Mouse (Mus musculus): ENCODE results near the gene Bfar. TPM values are rescaled to one million over a fixed set of nuclear protein-coding genes. Genes with fewer than 3 reads are reported as not detected.

Bfar gene
- polyA plus RNA-seq, 1 experiment from 2014 or later: 52.2 TPM

DNA sequence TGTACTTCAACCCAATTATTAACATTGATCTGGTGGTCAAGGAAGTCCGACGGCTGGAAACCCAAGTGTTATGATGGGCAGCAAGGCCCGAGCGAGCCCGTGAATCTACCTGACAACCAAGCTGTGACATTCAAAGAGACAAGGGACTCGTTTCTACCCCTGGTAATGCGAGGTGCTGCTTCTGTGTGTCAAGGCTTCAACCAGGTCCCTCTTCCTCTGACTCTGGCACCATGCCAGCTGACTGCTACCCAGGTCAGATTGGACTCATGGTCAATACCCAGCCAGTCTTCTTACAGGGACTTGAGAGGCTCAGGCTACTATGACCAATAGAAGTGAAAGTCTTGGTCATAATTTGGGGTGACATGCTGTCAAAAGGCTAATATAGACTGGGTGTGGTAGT is 30.5 kb downstream of the Bfar start:
- no peaks in the 10 kb centered on the region for H3K9me3 ChIP-seq (ENCODE audit: control insufficient read depth, low read length)
- no peak overlapping the region for H3K27ac ChIP-seq (ENCODE audit: low read depth, low read length)
- 99% methylated on average over 7 of the region's 7 CpGs for WGBS
- no peak overlapping the region for H3K4me3 ChIP-seq (ENCODE audit: low read length)
- H3K4me1 ChIP-seq (ENCODE audit: control insufficient read depth, insufficient read depth, low read depth, low read length): no peaks in the 10 kb centered on the region
- H3K27me3 ChIP-seq (replicated peaks; ENCODE audit: control insufficient read depth, insufficient read depth, low read length): no peaks in the 10 kb centered on the region
- peaks cover 20% of the 10 kb centered on the region for H3K36me3 ChIP-seq (ENCODE audit: control insufficient read depth, insufficient read depth, low read length)
- no peak overlapping the region for H3K4me2 ChIP-seq (ENCODE audit: low read length)
- ATAC-seq: no peak
- H3K9ac ChIP-seq (ENCODE audit: low read depth, low read length): no peak overlapping the region

DNA sequence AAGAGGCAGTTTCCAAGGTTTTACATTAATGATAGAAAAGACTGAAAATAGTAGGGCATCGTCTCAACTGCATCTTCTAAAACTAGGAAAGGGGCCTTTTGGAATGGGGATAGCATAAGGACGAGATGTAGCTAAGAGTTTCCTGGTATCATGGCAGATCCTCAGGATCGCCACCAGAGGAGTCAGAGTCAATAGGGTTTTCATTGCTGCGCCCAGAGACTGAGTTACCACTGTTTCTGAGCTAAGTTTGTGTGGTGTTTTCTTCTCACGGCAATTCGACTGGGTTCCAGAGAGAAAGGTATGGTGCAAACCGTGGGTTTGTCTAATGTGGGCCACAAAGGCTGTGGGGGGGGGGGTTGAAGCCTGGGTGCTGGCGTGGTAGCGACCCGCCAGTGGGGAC is 33.0 kb downstream of the Bfar start:
- H3K4me2 ChIP-seq (ENCODE audit: low read length): no peak overlapping the region
- no peak overlapping the region for H3K9ac ChIP-seq (ENCODE audit: low read depth, low read length)
- no peak for ATAC-seq
- H3K36me3 ChIP-seq (ENCODE audit: control insufficient read depth, insufficient read depth, low read length): peaks cover 5% of the 10 kb centered on the region; the same call in 1 of the 2 replicates
- H3K4me3 ChIP-seq (ENCODE audit: low read length): no peak overlapping the region
- H3K27ac ChIP-seq (ENCODE audit: low read depth, low read length): no peak overlapping the region
- H3K27me3 ChIP-seq (replicated peaks; ENCODE audit: control insufficient read depth, insufficient read depth, low read length): no peaks in the 10 kb centered on the region
- H3K9me3 ChIP-seq (ENCODE audit: control insufficient read depth, low read length): no peaks in the 10 kb centered on the region
- H3K4me1 ChIP-seq (ENCODE audit: control insufficient read depth, insufficient read depth, low read depth, low read length): no peaks in the 10 kb centered on the region
- WGBS: 95% methylated on average over 10 of the region's 10 CpGs

DNA sequence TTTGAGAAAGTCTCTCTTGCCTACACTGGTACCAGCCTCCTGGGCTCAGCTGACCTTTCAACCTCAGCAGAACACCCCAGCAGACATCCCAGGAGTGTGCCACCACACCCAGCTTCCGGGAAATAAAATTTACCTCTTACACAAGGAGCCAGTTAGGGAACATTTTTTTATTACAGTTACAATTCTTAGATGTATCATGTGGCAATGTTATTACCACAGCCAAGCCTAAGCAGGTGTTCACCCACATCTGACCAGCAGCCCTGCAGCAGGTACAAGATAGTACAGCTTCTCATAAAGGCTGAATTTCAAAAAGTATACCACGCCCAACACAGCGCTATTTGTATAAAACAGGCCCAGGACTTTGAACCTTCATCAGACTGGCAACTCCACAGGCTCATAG is 43.3 kb downstream of the Bfar start:
- WGBS: 94% methylated on average over 3 of the region's 3 CpGs
- H3K27me3 ChIP-seq (replicated peaks; ENCODE audit: control insufficient read depth, insufficient read depth, low read length): no peaks in the 10 kb centered on the region

DNA sequence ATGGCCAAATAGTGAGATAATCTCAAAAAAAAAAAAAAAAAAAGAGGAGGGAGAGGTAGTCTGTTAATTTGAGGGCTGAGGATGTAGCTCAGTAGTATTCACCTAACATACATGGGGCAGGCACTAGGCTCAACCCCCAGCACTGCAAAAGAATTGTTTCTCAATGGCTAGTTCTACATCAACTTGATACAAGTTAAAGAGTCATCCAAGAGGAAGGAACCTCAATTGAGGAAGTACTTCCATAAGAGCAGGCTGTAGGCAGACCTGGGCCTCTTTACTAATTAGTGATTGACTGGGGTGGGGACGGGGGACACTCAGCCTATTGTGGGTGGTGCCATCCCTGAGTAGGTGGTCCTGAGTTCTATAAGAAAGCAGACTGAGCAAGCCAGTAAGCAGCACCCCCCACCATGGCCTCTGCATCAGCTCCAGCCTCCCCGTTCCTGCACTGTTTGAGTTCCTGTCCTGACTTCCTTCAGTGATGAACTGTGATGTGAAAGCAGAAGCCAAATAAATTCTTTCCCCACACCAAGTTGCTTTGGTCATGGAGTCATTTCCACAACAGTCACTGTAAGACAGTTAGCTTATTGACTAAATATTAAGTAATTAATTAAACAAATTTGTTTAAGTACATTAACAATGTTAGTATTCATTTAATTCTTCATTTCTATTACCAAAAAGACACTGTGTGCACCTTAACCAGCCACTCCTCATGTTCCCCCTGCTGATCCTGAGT is 45.3 kb downstream of the Bfar start:
- Histone ChIP-seq H3K27ac (ENCODE audit: low read depth, low read length) (no peak overlapping the region), H3K4me1 (ENCODE audit: control insufficient read depth, insufficient read depth, low read depth, low read length) (no peaks in the 10 kb centered on the region), H3K9ac (ENCODE audit: low read depth, low read length) (no peak overlapping the region), H3K4me2 (ENCODE audit: low read length) (no peak overlapping the region), H3K36me3 (ENCODE audit: control insufficient read depth, insufficient read depth, low read length) (no peaks in the 10 kb centered on the region), H3K4me3 (ENCODE audit: low read length) (no peak overlapping the region), H3K9me3 (ENCODE audit: control insufficient read depth, low read length) (no peaks in the 10 kb centered on the region), H3K27me3 (replicated peaks; ENCODE audit: control insufficient read depth, insufficient read depth, low read length) (no peaks in the 10 kb centered on the region)
- WGBS: 91% methylated on average over 2 of the region's 2 CpGs
- ATAC-seq: no peak

More for the DNA sequence above, 43.3 kb downstream of the Bfar start:
- H3K36me3 ChIP-seq (ENCODE audit: control insufficient read depth, insufficient read depth, low read length): no peaks in the 10 kb centered on the region
- H3K4me3 ChIP-seq (ENCODE audit: low read length): no peak overlapping the region
- no peaks in the 10 kb centered on the region for H3K4me1 ChIP-seq (ENCODE audit: control insufficient read depth, insufficient read depth, low read depth, low read length)
- no peaks in the 10 kb centered on the region for H3K9me3 ChIP-seq (ENCODE audit: control insufficient read depth, low read length)
- H3K27ac ChIP-seq (ENCODE audit: low read depth, low read length): no peak overlapping the region
- H3K9ac ChIP-seq (ENCODE audit: low read depth, low read length): no peak overlapping the region
- no peak overlapping the region for H3K4me2 ChIP-seq (ENCODE audit: low read length)
- ATAC-seq: no peak

DNA sequence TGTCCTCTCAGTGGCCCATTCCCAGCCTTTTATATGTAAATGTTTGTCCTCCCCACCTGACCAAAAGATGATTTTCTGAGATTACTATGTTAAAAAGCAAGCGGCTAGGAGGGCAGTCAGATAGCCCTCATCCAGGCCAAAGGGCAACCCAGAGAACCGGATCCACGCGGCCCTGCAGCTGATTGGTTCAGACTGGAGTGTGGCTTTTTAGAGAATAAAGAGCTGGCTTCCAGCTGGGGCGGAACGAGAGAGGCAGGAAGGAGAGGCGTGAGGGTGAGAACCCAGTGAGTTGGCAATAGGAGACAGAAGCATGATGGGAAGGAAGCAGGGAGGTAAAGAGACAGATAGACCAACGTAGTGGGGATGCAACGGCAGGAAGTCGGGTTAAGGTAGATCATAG is 51.3 kb downstream of the Bfar start:
- Histone ChIP-seq H3K36me3 (ENCODE audit: control insufficient read depth, insufficient read depth, low read length) (no peaks in the 10 kb centered on the region), H3K4me3 (ENCODE audit: low read length) (no peak overlapping the region), H3K4me1 (ENCODE audit: control insufficient read depth, insufficient read depth, low read depth, low read length) (no peaks in the 10 kb centered on the region), H3K27ac (ENCODE audit: low read depth, low read length) (no peak overlapping the region), H3K4me2 (ENCODE audit: low read length) (no peak overlapping the region), H3K9ac (ENCODE audit: low read depth, low read length) (no peak overlapping the region), H3K27me3 (replicated peaks; ENCODE audit: control insufficient read depth, insufficient read depth, low read length) (no peaks in the 10 kb centered on the region), H3K9me3 (ENCODE audit: control insufficient read depth, low read length) (no peaks in the 10 kb centered on the region)
- ATAC-seq: no peak
- WGBS: 29% methylated on average over 10 of the region's 10 CpGs

DNA sequence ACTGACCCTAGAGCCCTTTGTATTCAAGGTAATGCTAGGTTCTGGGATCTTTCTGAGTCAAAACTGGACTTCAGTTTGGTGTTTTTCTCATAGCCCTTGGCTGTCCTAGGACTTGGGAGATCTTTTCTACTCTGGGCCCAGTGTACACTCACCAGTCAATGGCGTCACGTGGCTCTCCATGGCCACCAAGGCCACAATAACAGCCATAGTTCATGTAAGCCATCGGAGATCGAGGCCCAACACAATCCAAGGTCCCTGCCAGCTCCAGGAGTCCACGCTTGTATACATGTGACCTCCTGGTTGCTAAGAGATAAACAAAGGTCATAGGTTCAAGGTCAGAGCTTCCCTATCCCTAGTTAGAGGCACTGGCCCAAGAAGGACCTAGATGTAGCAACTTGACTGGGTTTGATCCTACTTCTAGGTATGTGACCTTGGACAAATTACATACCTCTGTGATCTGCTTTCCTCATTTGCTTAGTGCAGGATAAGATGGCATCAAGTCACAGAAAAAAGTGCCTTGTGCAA is 56.2 kb downstream of the Bfar start:
- no peak overlapping the region for H3K27ac ChIP-seq (ENCODE audit: low read depth, low read length)

DNA sequence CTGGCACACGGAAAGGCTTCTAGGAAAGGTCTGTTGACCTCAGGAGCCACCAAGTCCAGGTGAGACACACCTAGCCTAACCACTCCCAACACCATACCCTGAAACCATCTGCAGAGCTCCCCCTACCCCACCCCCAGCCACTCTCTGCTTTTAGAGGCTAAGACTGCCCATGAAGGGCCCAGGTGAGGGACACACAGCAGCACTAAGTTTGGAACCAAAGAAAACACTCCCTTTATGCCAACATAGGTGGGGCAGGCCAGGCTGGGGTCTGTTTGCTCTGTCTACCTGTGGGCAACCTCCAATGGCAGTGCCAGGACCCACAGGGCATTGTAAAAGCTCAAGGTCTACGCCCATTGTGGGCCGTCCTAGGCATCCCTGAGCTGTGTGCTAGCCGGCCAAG is 57.8 kb downstream of the Bfar start:
- H3K27ac ChIP-seq (ENCODE audit: low read depth, low read length): no peak overlapping the region
- ATAC-seq: no peak
- WGBS: 81% methylated on average over 4 of the region's 4 CpGs

More for the DNA sequence above, 56.2 kb downstream of the Bfar start:
- ATAC-seq: no peak
- 89% methylated on average over 5 of the region's 5 CpGs for WGBS
- Histone ChIP-seq H3K9me3 (ENCODE audit: control insufficient read depth, low read length) (no peaks in the 10 kb centered on the region), H3K9ac (ENCODE audit: low read depth, low read length) (no peak overlapping the region), H3K4me3 (ENCODE audit: low read length) (no peak overlapping the region), H3K36me3 (ENCODE audit: control insufficient read depth, insufficient read depth, low read length) (no peaks in the 10 kb centered on the region), H3K4me2 (ENCODE audit: low read length) (no peak overlapping the region), H3K4me1 (ENCODE audit: control insufficient read depth, insufficient read depth, low read depth, low read length) (no peaks in the 10 kb centered on the region; the same call in 1 of the 2 replicates), H3K27me3 (replicated peaks; ENCODE audit: control insufficient read depth, insufficient read depth, low read length) (no peaks in the 10 kb centered on the region)

DNA sequence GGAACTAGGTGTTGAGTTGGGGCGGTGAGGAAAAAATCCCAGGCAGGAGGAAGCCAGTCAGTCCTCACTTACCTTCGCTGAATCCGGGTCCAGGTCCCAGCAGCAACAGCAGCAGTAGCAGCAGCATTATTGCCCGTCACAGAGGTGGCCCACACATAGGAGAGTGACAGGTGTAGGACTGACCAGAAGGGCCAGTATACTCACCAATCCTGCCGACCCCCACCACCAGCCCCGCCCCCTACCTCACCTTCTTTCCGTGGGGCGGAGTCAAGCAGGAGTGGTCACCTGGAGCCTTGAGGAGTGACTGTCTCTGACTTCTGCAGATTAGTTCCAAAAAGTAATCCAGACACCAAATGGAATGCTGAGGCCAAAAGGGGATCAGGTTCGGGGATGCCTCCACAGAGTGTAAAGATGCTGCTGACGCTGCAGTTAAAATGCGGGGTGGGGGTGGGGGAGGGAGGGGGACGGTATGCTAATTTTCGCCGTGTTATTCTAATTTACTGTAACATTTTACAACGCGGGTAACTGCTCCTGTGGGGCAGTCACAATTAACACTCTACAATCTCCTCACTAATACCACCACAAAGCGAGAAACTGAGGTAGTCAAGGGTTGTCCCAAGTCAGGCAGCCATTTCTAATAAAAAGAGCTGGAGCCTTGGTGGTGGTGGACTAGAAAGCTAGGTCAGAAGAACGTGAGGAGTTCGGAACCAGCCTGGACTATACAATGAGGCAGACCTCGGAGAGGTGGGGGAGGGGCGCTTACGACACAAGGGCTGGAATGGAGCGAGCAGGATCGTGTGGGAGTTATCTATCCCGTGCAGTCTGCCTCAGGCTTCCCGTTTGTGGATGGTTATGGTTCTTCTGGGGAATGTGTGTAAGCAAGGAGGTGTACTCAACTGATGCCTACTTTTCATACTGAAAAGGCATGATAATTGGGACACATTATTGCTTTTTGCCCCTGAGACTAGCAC is 58.9 kb downstream of the Bfar start, which contains the start of gene Pla2g10:
Gene Pla2g10, minus strand, starts transcription at position 699 of the 971 bp plus-strand sequence.
- Histone ChIP-seq H3K4me3 (ENCODE audit: low read length) (no peak within 1 kb of the TSS), H3K36me3 (ENCODE audit: control insufficient read depth, insufficient read depth, low read length) (no peaks in the 10 kb centered on the region), H3K4me1 (ENCODE audit: control insufficient read depth, insufficient read depth, low read depth, low read length) (no peaks in the 10 kb centered on the region; the same call in 1 of the 2 replicates), H3K27me3 (replicated peaks; ENCODE audit: control insufficient read depth, insufficient read depth, low read length) (no peaks in the 10 kb centered on the region), H3K27ac (ENCODE audit: low read depth, low read length) (no peak within 1 kb of the TSS), H3K4me2 (ENCODE audit: low read length) (peak within 1 kb of the TSS; percentile 30), H3K9me3 (ENCODE audit: control insufficient read depth, low read length) (no peaks in the 10 kb centered on the region), H3K9ac (ENCODE audit: low read depth, low read length) (no peak within 1 kb of the TSS)
- no peak for ATAC-seq
- WGBS: 14% methylated on average over 26 of the region's 26 CpGs

More for the DNA sequence above, 57.8 kb downstream of the Bfar start:
- no peaks in the 10 kb centered on the region; the same call in 1 of the 2 replicates for H3K4me1 ChIP-seq (ENCODE audit: control insufficient read depth, insufficient read depth, low read depth, low read length)
- H3K9me3 ChIP-seq (ENCODE audit: control insufficient read depth, low read length): no peaks in the 10 kb centered on the region
- no peak overlapping the region for H3K4me2 ChIP-seq (ENCODE audit: low read length)
- H3K4me3 ChIP-seq (ENCODE audit: low read length): no peak overlapping the region
- H3K9ac ChIP-seq (ENCODE audit: low read depth, low read length): no peak overlapping the region
- H3K27me3 ChIP-seq (replicated peaks; ENCODE audit: control insufficient read depth, insufficient read depth, low read length): no peaks in the 10 kb centered on the region
- no peaks in the 10 kb centered on the region for H3K36me3 ChIP-seq (ENCODE audit: control insufficient read depth, insufficient read depth, low read length)

DNA sequence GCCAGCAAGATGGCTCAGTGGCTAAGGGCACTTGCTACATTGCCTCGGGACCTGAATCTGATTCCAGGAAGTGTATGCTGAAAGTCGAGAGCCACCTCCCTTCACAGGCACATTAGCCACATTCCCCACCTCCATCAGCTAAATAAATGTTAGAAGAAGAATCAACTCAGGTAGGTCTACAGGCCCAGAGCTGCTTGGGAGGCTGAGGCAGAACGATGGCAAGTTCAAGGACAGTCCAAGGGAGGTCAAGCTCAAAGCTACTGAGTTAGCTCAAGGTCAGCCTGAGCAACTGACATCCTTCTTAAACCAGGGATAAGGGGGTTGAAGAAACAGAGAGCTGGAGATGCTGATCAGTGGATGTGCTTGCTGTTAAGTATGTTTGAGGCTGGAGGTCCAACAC is 61.1 kb downstream of the Bfar start:
- Histone ChIP-seq H3K27me3 (replicated peaks; ENCODE audit: control insufficient read depth, insufficient read depth, low read length) (no peaks in the 10 kb centered on the region), H3K9me3 (ENCODE audit: control insufficient read depth, low read length) (no peaks in the 10 kb centered on the region), H3K36me3 (ENCODE audit: control insufficient read depth, insufficient read depth, low read length) (no peaks in the 10 kb centered on the region), H3K4me3 (ENCODE audit: low read length) (no peak overlapping the region), H3K27ac (ENCODE audit: low read depth, low read length) (no peak overlapping the region), H3K9ac (ENCODE audit: low read depth, low read length) (no peak overlapping the region), H3K4me2 (ENCODE audit: low read length) (no peak overlapping the region), H3K4me1 (ENCODE audit: control insufficient read depth, insufficient read depth, low read depth, low read length) (no peaks in the 10 kb centered on the region; the same call in 1 of the 2 replicates)
- ATAC-seq: no peak
- WGBS: 86% methylated on average over 3 of the region's 3 CpGs
